ENCODE assay signal across 8 mouse cellular contexts in the genomic region with DNA sequence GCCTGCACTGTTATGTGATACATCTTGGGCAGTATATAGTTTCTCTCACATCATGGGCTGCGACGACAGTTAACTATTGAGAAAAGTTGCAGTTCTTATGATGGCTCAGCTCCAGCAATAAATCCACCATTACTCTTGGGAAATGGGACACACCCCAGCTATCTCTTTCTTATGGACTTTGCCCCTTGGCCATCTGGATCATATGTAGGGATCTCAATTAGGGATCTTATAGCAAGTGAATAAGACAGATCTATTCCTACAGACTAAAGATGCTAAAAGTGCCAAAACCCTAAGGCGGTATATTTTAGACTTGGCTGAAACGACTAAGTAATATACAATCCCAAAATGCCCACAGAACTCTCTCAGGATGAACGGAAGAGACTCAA. TPM values are rescaled to one million over a fixed set of nuclear protein-coding genes. Genes with fewer than 3 reads are reported as not detected.
DNase-seq lines count a peak whose midpoint lies in the region; ATAC-seq and TF ChIP-seq lines count a peak whose summit lies in the region.

No protein-coding gene starts in this region.

- no peaks in the 10 kb centered on the region for H3K27me3 ChIP-seq in heart, embryonic 11.5 days (ENCODE audit: control insufficient read depth, insufficient read depth, low read length)
- no peaks in the 10 kb centered on the region for H3K27me3 ChIP-seq in G1E (ENCODE audit: insufficient read depth, low read length)
- H3K27me3 ChIP-seq in forebrain, embryonic 10.5 days (ENCODE audit: poor library complexity, severe bottlenecking): no peaks in the 10 kb centered on the region
- no peaks in the 10 kb centered on the region; the same call in 1 of the 2 replicates for H3K27me3 ChIP-seq in liver, embryonic 12.5 days (replicated peaks)
- no peaks in the 10 kb centered on the region for H3K27me3 ChIP-seq in stomach, embryonic 15.5 days (replicated peaks)

- TF ChIP-seq CTCF in G1E (IDR thresholded peaks at IDR 0.05; ENCODE audit: low read depth, low read length): no peak

- H3K36me3 ChIP-seq in heart, embryonic 11.5 days (ENCODE audit: control insufficient read depth, insufficient read depth, low read length): no peaks in the 10 kb centered on the region
- H3K36me3 ChIP-seq in G1E (replicated peaks): no peaks in the 10 kb centered on the region
- no peaks in the 10 kb centered on the region for H3K36me3 ChIP-seq in forebrain, embryonic 10.5 days (replicated peaks)
- no peaks in the 10 kb centered on the region for H3K36me3 ChIP-seq in liver, embryonic 12.5 days
- H3K36me3 ChIP-seq in stomach, embryonic 15.5 days: no peaks in the 10 kb centered on the region

- 17% methylated on average over 5 of the region's 5 CpGs for WGBS in heart, embryonic 11.5 days (ENCODE audit: insufficient replicate concordance)
- 17% methylated on average over 5 of the region's 5 CpGs for WGBS in forebrain, embryonic 10.5 days
- WGBS in liver, embryonic 12.5 days (ENCODE audit: insufficient replicate concordance): 8% methylated on average over 5 of the region's 5 CpGs
- 15% methylated on average over 5 of the region's 5 CpGs for WGBS in stomach, embryonic 15.5 days

- peak overlapping the region; percentile 64 for H3K4me3 ChIP-seq in heart, embryonic 11.5 days (ENCODE audit: low read depth, low read length)
- H3K4me3 ChIP-seq in G1E (ENCODE audit: low read depth, low read length): peak overlapping the region; percentile 77
- H3K4me3 ChIP-seq in forebrain, embryonic 10.5 days: peak overlapping the region; percentile 65
- peak overlapping the region; percentile 73 for H3K4me3 ChIP-seq in liver, embryonic 12.5 days
- H3K4me3 ChIP-seq in stomach, embryonic 15.5 days (replicated peaks): peak overlapping the region; percentile 61

- no peak for DNase-seq in heart, adult 9 months (ENCODE audit: low spot score in 2 of 2)
- DNase-seq in G1E (ENCODE audit: low spot score): no peak
- DNase-seq in forebrain, embryonic 10.5 days (ENCODE audit: extremely low spot score, low spot score): no peak
- no peak for DNase-seq in B cell, adult 2 months
- DNase-seq in gastrocnemius, adult 8-10 months (ENCODE audit: low spot score in 2 of 2): no peak

- H3K4me1 ChIP-seq in heart, embryonic 11.5 days (ENCODE audit: control insufficient read depth, insufficient read depth, low read length): no peaks in the 10 kb centered on the region
- H3K4me1 ChIP-seq in G1E (ENCODE audit: insufficient read depth, low read depth, low read length): no peaks in the 10 kb centered on the region
- no peaks in the 10 kb centered on the region for H3K4me1 ChIP-seq in forebrain, embryonic 10.5 days
- H3K4me1 ChIP-seq in liver, embryonic 12.5 days: peaks cover 3% of the 10 kb centered on the region; the same call in 1 of the 2 replicates
- no peaks in the 10 kb centered on the region for H3K4me1 ChIP-seq in stomach, embryonic 15.5 days

- no peak overlapping the region for H3K27ac ChIP-seq in heart, embryonic 11.5 days (ENCODE audit: low read depth, low read length)
- no peak overlapping the region for H3K27ac ChIP-seq in forebrain, embryonic 10.5 days
- peak overlapping the region; percentile 72 for H3K27ac ChIP-seq in liver, embryonic 12.5 days
- H3K27ac ChIP-seq in stomach, embryonic 15.5 days: no peak overlapping the region

- H3K9ac ChIP-seq in heart, embryonic 11.5 days (ENCODE audit: low read depth, low read length): peak overlapping the region; percentile 46
- H3K9ac ChIP-seq in liver, embryonic 12.5 days: peak overlapping the region; percentile 41
- no peak overlapping the region for H3K9ac ChIP-seq in stomach, embryonic 15.5 days

- H3K9me3 ChIP-seq in heart, embryonic 11.5 days (replicated peaks; ENCODE audit: control insufficient read depth, low read length): no peaks in the 10 kb centered on the region
- no peaks in the 10 kb centered on the region for H3K9me3 ChIP-seq in G1E (replicated peaks)
- H3K9me3 ChIP-seq in forebrain, embryonic 10.5 days: no peaks in the 10 kb centered on the region
- no peaks in the 10 kb centered on the region for H3K9me3 ChIP-seq in liver, embryonic 12.5 days (replicated peaks)
- no peaks in the 10 kb centered on the region for H3K9me3 ChIP-seq in stomach, embryonic 15.5 days

- peak overlapping the region; percentile 59 for H3K4me2 ChIP-seq in heart, embryonic 11.5 days
- H3K4me2 ChIP-seq in liver, embryonic 12.5 days: peak overlapping the region; percentile 62
- peak overlapping the region; percentile 52 for H3K4me2 ChIP-seq in stomach, embryonic 15.5 days

- ATAC-seq in heart, embryonic 11.5 days (replicated peaks; ENCODE audit: insufficient number of reproducible peaks, low FRiP score, low TSS enrichment): no peak
- no peak for ATAC-seq in G1E (ENCODE audit: extremely low read depth, insufficient number of reproducible peaks, low FRiP score, poor library complexity, severe bottlenecking)
- peak; percentile 8; the same call in 1 of the 2 replicates for ATAC-seq in liver, embryonic 12.5 days
- peak; percentile 1; the same call in 1 of the 2 replicates for ATAC-seq in stomach, embryonic 15.5 days (ENCODE audit: insufficient read depth, low FRiP score, low read depth)

RNA-seq across cellular contexts. Expression of a gene that starts 0.5 kb away (rescaled TPM):
- 6.6 and 7.7 TPM in 2 replicates for polyA plus RNA-seq in heart, embryonic 11.5 days (2014; fragmentation: Nextera tagmentation; extraction: Ambion mirVana)
- total RNA-seq in G1E (2014; fragmentation: Nextera tagmentation) (23.9 and 70.0 TPM in 2 replicates), G1E (2017) (9.1 and 13.1 TPM in 2 replicates)
- 3.7 and 5.2 TPM in 2 replicates for polyA plus RNA-seq in G1E (2012)
- 4.9 and 5.1 TPM in 2 replicates for polyA plus RNA-seq in forebrain, embryonic 10.5 days (2016; fragmentation: Nextera tagmentation; extraction: Ambion mirVana)
- polyA plus RNA-seq in liver, embryonic 12.5 days (2016; fragmentation: Nextera tagmentation; extraction: Ambion mirVana): 6.4 and 6.8 TPM in 2 replicates
- polyA plus RNA-seq in stomach, embryonic 15.5 days (2015; fragmentation: Nextera tagmentation; extraction: Ambion mirVana): 8.1 and 8.8 TPM in 2 replicates
- total RNA-seq in gastrocnemius, adult 8-10 months (2022): 10 to 100 TPM; 16.6 to 25.0 (median 20.1) TPM

Comparison
In these comparisons a context has a peak if more than half of its experiments do, and no peak if none do; other contexts are left out.
1. ATAC-seq: peak in liver, embryonic 12.5 days (single experiment) and stomach, embryonic 15.5 days (single experiment); none in heart, embryonic 11.5 days (single experiment) and G1E (single experiment).
2. Peak in every context shown above with its lines, with median percentiles within 50 percentile points of each other: H3K4me2 ChIP-seq and H3K4me3 ChIP-seq.